Mouse (Mus musculus): ENCODE measurements at regions not wholly inside any gene's neighbourhood (a gene's known extent, or its start where the extent isn't known, plus 50 kb on each side); places are given as distances from the start of the nearest gene placed in this dataset.

DNA sequence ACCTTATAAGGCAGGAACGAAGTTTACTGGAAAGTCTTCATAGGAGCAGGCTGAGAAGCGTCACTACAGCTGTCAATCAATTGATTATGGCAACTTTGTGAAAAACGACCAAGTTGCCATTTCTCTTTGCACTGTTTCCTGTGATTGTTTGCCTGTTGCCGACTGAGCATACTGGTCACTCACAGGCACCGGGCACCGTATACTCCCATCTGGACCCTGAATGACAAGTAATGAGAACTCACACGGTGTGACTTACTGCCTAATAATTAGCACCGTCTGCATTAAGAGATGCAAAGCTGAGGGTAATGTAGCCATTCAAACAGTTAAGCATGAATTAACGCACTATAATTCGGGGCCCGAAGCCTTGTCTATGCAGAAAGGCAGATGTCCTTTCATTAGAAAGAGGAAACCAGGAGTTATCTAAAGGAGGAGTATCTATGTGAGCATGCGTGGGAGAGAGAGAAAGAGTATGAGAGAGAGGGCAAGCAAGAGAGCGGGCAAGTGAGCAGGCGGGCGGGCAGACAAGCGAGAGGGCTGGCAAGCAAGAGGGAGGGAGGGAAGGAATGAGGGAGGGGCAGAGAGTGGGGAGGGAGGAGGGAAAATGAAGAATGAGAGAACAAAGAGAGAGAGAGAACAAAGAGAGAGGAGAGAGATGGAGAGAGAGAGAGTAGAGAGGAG, 231.4 kb upstream of the Arid2 start:
- TF ChIP-seq UBTF (IDR thresholded peaks at IDR 0.05; ENCODE audit: borderline replicate concordance, insufficient read depth, low read depth, low read length) (no peak), CTCF (IDR thresholded peaks at IDR 0.05 in 2 of 3, conservative IDR thresholded peaks at IDR 0.05 in 1 of 3; ENCODE audit: control insufficient read depth in 1 of 3, insufficient read depth in 1 of 3, low read depth in 2 of 3, low read length in 3 of 3, poor library complexity in 1 of 3, severe bottlenecking in 1 of 3) (no peak), TCF12 (IDR thresholded peaks at IDR 0.05; ENCODE audit: low read depth, low read length) (no peak), MXI1 (IDR thresholded peaks at IDR 0.05; ENCODE audit: low read depth, low read length) (no peak), POLR2A (IDR thresholded peaks at IDR 0.05; ENCODE audit: control insufficient read depth in 1 of 2, insufficient read depth in 1 of 2, low read depth in 1 of 2, low read length in 2 of 2, poor library complexity in 1 of 2) (no peak), EP300 (IDR thresholded peaks at IDR 0.05; ENCODE audit: low read depth in 1 of 2, low read length in 2 of 2) (no peak), KAT2A (conservative IDR thresholded peaks at IDR 0.05; ENCODE audit: low read depth, low read length) (no peak), GABPA (IDR thresholded peaks at IDR 0.05; ENCODE audit: low read depth, low read length) (no peak), RCOR1 (IDR thresholded peaks at IDR 0.05; ENCODE audit: low read depth, low read length) (no peak), HCFC1 (IDR thresholded peaks at IDR 0.05; ENCODE audit: low read depth, low read length) (no peak), MAX (IDR thresholded peaks at IDR 0.05; ENCODE audit: low read length) (no peak), SIN3A (IDR thresholded peaks at IDR 0.05; ENCODE audit: low read length) (no peak), RAD21 (IDR thresholded peaks at IDR 0.05; ENCODE audit: low read depth, low read length) (no peak)

All from MEL (cell line).